Mouse (Mus musculus): Measurements from ENCODE around the gene Akt2.

GRCm38 (mm10) chr7:27602835-27603234 lies 11.5 kb downstream of the Akt2 start:
- no peak for TF ChIP-seq CTCF (IDR thresholded peaks at IDR 0.05; ENCODE audit: control insufficient read depth, insufficient read depth, insufficient read length)
- no peak for TF ChIP-seq MAX (IDR thresholded peaks at IDR 0.05)
- TF ChIP-seq CEBPB (IDR thresholded peaks at IDR 0.05; ENCODE audit: low read depth), result no peak
- TF ChIP-seq FOSL1 (IDR thresholded peaks at IDR 0.05; ENCODE audit: insufficient read depth, low read length, poor library complexity, severe bottlenecking), result no peak
- TF ChIP-seq MYOG (IDR thresholded peaks at IDR 0.05; ENCODE audit: control insufficient read depth, extremely low read depth, insufficient read length), result no peak
- no peak for TF ChIP-seq MYOD1 (IDR thresholded peaks at IDR 0.05; ENCODE audit: control insufficient read depth, insufficient read length, low read depth)
- TF ChIP-seq USF1 (IDR thresholded peaks at IDR 0.05; ENCODE audit: low read depth), result no peak

Measured in C2C12 (cell line).